Mouse (Mus musculus) layer of hippocampus, adult 9-11 months (tissue): ENCODE data around the gene Ppfia4.

Experiments
- DNase-seq: peaks from one replicate; pipeline ENCODE4 v3.0.0; 2022

Gene Ppfia4

DNA sequence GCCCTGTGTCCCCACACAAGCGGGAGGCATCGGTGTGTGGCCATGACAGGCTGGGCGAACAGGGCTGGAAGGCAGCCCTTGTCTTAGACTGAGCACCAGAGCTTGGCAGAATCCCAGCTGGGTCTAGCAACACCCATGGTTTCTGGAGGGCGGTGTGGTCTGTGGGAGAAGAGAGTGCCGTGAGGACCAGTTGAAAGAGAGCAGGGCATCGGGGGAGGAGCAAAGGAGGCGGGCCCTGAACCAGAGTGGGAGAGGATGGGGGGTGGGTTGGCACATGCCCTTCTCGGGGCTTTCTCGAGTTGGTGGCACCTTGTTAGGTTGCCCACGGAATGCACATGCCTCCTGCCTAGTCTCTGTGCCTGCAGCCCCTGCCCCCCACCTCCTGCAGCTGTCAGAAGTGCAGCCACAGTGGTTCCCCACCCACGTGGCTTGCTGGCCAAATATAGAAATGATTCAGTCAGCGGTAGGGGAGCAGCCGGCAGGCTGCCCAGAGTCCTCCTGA lies at the start of gene Ppfia4:
TSS of gene Ppfia4 (minus strand) at position 159 of the 502 bp plus-strand sequence.
- DNase-seq = peak; percentile 84

DNA sequence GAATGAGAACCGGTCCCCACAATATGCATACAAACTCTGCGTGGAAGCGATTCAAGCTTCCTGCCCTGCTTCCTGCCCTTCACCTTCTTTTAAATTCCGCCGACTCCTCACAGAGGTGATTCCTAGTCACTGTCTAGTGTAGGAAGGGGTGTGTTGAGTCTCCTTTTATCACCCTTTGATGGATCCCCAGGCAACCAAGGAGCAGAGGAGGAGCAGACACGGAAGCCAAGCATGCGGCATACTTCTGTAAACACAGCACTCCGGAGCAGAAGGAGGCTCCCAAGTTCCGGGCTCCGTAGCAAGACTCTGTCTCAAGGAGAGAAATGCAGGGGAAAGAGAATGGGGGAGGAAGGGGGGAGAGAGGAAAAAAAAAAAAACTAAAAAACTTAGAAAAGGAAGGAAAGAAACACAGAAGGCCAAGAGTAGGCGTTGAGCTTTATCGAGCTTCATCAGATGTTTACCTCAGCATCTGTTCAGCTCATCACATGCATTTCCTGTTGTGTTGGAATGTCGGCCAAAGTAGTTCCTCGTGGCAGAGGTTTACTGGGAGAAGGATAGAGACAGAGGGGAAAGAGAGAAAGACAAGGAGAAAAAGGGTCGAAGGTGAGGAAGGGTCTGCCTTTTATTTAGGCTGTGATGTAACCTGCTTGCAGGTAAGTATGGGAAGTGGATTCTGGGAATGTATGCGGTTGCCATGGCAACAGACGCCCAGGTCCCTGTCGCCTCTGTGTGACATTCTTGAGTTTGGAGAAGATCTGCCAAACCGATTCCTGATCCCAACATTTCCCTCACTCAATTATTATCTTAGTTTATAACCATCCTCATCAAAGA lies 49.3 kb upstream of the Ppfia4 start:
- DNase-seq = no peak

DNA sequence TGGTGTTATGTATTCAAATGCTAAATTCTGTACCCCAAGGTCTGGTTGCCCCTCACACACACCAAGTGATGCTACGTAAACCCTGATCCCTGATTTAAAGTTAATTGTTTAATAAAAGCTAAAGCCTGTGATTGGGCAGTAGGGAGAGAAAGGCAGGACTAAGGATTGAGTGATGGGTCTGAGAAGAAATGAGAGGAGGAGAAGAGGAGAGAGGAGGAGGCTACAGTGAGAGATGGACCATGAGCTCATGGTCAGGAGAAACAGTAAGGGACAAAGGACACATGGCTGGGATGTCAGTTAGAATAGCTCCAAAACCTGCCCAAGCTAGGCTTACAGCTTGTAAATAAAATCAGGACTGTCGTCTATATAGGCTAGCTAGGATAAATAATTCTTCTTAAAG lies 48.3 kb upstream of the Ppfia4 start:
- DNase-seq = no peak

DNA sequence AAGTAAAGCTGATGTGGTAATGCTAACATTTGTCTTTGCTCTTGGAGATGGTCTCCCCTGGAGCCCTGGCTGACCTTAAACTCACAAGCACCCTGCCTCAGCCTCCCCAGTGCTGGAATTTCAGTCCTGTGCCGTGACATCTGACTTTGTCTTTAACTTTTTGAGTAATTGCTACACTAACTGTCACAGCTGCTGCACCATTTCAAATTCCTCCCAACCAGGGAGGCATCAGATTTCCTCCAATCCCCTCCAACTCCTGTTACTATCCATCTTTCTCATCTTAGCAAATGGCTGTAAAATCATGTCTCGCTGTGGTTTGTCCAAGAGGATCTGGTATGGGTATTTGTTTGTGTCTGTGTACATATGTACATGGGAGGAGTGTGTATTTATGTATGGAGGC lies 41.4 kb upstream of the Ppfia4 start:
- no peak for DNase-seq

DNA sequence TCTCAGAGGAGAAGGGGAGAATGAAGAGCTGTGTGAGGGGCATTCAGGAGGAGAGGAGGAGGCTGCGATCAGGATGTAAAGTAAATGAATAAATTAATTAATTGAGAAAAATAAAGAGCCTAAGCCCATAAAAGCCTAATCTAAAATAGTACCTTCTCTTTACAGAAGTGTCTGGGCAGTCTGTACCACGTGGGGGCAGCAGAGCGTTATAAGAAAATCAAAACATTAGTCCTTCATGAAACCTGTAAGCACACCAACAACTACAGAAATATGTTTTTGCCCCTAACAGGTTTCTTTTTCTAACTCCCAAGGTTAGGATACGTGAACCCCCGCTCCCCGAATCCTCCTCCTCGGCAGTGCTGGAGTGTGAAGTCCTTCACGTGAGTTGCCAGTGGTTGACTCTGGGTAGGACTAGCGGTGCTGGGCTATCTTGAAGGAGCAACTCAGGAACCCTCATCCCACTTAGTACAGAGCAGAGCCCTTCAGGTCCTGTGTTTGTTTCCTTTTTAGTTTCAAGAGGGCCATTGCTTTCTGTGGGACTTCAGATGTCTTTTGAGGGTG lies 36.1 kb upstream of the Ppfia4 start:
- no peak for DNase-seq

GRCm38 (mm10) chr1:134365491-134365890 lies 32.8 kb upstream of the Ppfia4 start:
- no peak for DNase-seq

- no peak for DNase-seq
Observed at GRCm38 (mm10) chr1:134363194-134363593, 30.5 kb upstream of the Ppfia4 start.

DNA sequence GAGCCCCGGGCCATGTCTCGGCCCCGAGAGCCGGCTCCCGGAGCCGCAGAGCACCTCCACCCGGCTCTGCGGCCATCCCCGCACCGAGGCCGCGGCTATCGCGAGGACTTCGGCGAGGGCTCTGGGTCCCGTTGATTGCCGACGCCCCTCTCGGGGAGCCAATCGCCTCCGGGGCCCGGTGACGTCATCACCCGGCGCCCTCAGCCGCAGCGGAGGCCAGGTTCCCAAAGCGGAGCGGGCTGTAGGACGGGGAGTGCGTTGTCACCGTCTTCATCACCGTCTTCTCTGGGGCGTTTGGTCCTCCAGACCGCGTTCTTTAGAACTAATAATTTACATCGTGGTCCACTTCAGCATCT lies 29.1 kb upstream of the Ppfia4 start, which contains the start of gene Tmem183a:
TSS of gene Tmem183a (minus strand) at position 123 of the 356 bp plus-strand sequence.
- DNase-seq = peak; percentile 95

DNA sequence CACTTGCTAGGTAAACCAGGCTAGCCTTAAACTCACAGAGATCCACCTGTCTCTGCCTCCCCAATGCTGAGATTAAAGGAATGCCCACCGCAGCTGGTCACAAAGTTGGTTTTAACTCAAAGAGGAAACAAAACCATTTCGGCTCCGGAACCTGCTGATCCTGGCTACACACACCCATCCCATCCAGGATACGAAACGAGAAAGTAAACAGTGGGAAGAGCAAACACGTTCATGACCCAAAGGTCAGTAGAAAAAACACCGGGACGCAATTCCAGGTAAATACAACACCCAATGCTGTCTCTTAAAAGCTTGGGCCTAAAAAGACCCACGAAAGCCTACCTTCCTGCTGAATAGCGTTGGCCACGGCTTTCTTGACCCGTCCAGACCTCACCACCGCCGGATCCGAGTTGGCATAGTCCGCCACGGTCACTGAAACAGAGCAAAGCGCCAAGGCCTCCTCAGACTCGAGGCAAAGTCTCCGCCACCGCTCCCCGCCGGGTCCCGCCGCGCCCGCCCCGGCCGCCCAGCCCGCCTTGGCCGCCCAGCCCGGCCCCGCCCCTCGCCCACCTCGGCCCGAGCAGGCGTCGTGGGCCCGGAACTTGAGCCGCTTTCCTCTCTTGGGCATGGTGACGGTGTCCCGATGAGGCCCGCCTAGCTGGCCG lies 28.6 kb upstream of the Ppfia4 start:
- DNase-seq = no peak

- DNase-seq = no peak
Observed at GRCm38 (mm10) chr1:134360656-134361055, 27.9 kb upstream of the Ppfia4 start.

GRCm38 (mm10) chr1:134357461-134357860 lies 24.7 kb upstream of the Ppfia4 start:
- DNase-seq = no peak

DNA sequence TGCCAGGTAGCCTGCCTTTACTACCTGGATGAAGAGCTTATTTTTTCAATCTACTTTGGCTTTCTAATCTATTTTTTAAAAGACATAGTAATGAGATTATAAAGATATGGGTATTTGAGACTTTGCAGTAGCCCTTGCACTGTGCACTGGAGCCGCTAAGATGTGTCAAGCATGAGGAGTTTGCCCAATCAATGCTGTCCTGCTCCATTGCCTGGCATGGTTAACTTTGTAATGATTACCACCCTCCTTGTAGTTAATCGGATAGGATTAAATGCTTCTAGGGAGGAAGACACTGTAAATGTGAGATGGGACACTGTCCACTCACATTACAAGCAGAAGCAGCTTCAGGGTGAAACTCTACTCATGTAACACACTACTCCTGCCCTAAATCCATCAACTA lies 20.6 kb upstream of the Ppfia4 start:
- no peak for DNase-seq

GRCm38 (mm10) chr1:134347791-134348190 lies 15.1 kb upstream of the Ppfia4 start:
- DNase-seq = no peak

GRCm38 (mm10) chr1:134345075-134345474 lies 12.3 kb upstream of the Ppfia4 start:
- DNase-seq = no peak

- peak; percentile 90 for DNase-seq
Observed at GRCm38 (mm10) chr1:134344005-134344950, 11.6 kb upstream of the Ppfia4 start.

DNA sequence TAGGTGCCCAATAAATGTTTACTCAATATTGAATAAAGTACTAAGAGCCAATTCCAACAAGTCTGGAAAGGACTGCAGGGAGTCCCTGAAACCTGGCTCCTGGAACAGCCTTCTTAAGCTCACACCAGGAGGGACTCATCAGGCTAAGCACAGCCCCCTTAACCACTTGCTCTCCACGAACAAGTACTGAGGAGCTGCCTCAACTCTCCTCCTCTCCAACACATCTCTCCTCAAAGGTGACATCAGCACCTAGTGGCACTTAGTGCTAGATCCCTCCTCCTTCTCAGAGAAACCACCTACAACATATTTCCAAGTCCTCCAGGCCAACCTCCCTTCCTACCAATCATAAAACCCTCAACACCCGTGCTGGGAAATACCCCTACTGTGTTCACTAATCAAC lies 10.8 kb upstream of the Ppfia4 start:
- DNase-seq = no peak

GRCm38 (mm10) chr1:134342781-134343310 lies 10.1 kb upstream of the Ppfia4 start:
- no peak for DNase-seq

DNA sequence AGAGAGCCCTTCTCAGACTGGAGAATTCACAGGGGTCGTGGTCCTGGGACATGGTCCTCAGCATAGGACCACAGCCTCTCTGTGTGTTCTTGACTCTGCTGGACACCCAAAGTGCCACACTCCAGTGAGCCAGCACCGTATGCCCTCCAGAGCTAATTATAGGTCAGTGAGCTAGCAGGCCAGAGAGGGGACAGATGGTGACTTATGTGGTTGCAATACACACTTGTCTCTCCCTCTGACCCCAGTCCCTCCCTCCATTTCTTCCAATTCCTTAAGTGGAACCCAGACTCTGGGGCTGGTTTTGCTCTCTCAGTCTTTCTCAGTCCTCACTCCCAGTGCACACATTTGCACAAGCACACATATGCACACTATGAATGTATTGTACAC lies 9.5 kb upstream of the Ppfia4 start:
- DNase-seq = no peak

GRCm38 (mm10) chr1:134341641-134342277 lies 9.0 kb upstream of the Ppfia4 start:
- DNase-seq = no peak

GRCm38 (mm10) chr1:134339757-134340619 lies 7.3 kb upstream of the Ppfia4 start:
- no peak for DNase-seq

GRCm38 (mm10) chr1:134339162-134339561 lies 6.4 kb upstream of the Ppfia4 start:
- no peak for DNase-seq
